Mouse (Mus musculus) right cerebral cortex, adult 18-20 months (tissue): ENCODE data around the gene Gm19345.

ENCODE experiments used
- DNase-seq: peaks from one replicate; pipeline ENCODE4 v3.0.0; 2022; ENCODE audit warnings: mixed read lengths

Gm19345 gene

GRCm38 (mm10) chr7:19829694-19830093 lies 22.1 kb upstream of the Gm19345 start:
- no peak for DNase-seq

DNA sequence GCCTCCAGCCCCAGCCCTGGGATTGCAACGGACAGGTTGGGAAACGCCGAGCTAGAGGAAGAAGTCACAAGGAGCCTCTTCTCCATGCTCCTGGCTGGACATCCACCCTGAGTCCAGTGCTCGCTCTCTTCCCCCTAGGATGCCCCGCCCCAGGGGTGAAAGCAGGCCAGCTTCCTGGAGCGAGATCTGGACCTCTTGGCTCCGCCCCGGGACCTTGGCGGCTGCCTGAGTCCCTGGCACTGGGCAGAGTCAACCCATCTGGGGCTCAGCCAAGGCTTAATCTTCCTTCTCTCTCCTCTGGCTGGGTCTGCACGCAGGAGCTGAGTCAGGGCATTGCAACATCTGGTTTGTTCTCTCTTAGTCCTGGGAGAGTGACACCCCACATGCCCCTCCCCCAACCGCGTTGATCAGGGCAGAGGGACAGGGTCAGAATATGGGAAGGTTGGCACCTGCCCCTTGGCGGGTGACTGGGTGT lies 21.1 kb upstream of the Gm19345 start:
- DNase-seq, result peak; percentile 22

GRCm38 (mm10) chr7:19831837-19832236 lies 20.0 kb upstream of the Gm19345 start:
- no peak for DNase-seq

- DNase-seq, result no peak
These were observed 17.7 kb upstream of the Gm19345 start for GRCm38 (mm10) chr7:19834055-19834454.

- DNase-seq, result no peak
These were observed 15.0 kb upstream of the Gm19345 start for GRCm38 (mm10) chr7:19836843-19837242.

- DNase-seq, result no peak
These were observed 11.4 kb upstream of the Gm19345 start for GRCm38 (mm10) chr7:19840371-19840770.

- no peak for DNase-seq
These were observed 10.9 kb upstream of the Gm19345 start for GRCm38 (mm10) chr7:19840936-19841335.

DNA sequence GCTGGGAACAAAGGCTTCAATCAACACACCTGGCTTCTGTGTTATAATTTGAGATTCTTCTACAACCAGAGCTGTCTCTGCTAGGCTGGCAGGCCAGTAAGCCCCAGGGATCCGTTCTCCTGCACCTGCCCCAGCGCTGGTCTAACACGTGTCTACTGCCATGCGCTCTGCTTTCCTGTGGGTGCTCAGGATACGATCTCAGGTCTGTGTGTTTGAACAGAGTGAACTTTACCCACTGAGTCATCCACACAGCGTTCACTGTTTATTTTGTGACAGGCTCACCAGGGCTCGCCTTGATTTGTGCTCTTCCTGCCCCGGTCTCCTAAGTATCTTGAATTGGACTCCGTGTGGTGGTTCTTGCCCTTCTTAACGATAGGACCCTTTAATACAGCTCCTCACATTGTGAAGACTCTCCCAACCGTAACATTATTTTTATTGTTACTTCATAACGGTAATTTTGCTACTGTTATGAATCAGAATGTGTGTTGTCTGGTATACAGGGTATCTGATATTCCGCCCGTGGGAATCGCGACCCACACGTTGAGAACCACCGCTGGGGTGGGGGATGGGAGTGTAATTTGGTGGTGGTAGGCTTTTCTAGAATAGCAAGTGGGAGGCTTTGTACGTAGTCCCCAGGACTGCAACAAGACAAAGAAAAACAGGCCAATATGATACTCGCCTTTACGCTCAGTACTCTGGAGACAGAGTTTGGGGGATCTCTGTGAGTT lies 10.0 kb upstream of the Gm19345 start:
- no peak for DNase-seq

DNA sequence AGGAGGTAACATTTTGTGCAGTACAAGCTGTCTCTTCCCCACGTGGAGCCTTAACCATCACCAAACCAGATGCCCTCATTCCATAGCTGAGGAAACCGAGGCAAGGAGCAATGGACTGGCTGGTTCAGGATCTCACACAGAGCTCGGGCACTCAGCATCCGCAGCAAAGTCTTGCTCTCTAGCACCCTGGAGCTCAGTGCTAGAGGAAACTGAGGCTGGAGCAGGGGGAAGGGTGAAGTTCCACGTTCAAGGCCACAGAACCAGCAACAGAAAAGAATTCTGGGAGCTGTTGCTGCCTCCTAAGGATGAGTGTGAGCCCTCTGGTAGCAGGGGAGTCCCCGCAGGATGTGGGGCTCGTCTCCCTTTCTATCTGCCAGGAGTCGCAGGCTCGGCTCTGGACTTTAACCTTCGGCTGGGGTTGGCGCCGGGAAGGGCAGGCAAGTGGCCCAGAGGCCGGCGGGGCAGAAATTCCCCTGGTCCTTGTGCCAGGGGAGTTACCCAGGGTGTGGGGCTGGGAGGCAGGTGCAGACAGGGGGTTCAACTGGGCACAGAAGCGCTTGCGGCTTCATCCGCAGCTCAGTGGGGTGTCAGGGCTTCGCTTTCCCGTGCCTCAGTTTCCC lies 8.8 kb upstream of the Gm19345 start:
- no peak for DNase-seq

DNA sequence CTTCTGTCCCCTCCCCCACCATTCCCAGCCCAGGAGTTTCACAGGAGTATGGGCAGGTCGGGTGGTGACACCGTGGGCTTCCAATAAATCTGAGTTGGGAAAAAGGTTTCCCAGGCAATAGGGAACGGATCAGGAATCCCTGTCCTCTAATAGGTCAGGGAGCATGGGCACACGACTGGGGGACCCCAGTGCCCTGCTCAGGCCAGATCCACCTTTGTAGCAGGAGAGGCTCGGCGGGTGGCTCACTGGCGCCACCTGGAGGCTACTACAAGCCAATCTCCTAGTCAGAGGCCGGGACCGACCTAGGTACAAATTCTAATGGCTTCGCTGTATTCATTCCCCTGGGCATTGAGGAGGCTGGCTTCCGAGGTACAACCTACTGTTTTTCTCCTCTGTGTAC lies 8.2 kb upstream of the Gm19345 start:
- peak; percentile 47 for DNase-seq

- DNase-seq, result no peak
These were observed 7.2 kb upstream of the Gm19345 start for GRCm38 (mm10) chr7:19844521-19845171.

- no peak for DNase-seq
These were observed 1.7 kb downstream of the Gm19345 start for GRCm38 (mm10) chr7:19853526-19853925.

DNA sequence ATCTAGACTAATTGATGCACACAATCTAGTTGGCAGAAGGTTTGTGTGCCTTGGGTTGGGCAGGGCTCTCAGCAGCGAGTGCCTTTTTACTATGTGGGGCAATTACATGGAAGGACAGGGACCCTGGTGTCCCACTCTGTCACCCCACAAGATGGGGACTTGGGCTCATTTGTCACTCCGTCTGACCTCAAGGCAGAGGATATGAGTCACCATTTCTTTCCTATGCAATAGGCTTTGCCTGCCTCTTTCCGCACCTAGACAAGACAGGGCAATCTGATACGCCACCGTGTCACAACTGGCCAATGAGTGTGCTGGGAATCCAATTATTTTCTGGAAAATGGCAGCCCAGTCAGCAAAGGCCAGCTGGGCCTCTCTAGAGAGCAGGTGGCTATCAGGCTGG lies 3.9 kb downstream of the Gm19345 start:
- DNase-seq, result no peak

GRCm38 (mm10) chr7:19856283-19856682 lies 4.5 kb downstream of the Gm19345 start:
- DNase-seq, result no peak

- no peak for DNase-seq
These were observed 7.9 kb downstream of the Gm19345 start for GRCm38 (mm10) chr7:19859740-19860139.

- no peak for DNase-seq
These were observed 9.4 kb downstream of the Gm19345 start, which contains the start of gene Ceacam16 for GRCm38 (mm10) chr7:19861199-19861598. Ceacam16 (minus strand) TSS chr7:19861299.

- DNase-seq, result no peak
These were observed 12.4 kb downstream of the Gm19345 start for GRCm38 (mm10) chr7:19864241-19864640.

DNA sequence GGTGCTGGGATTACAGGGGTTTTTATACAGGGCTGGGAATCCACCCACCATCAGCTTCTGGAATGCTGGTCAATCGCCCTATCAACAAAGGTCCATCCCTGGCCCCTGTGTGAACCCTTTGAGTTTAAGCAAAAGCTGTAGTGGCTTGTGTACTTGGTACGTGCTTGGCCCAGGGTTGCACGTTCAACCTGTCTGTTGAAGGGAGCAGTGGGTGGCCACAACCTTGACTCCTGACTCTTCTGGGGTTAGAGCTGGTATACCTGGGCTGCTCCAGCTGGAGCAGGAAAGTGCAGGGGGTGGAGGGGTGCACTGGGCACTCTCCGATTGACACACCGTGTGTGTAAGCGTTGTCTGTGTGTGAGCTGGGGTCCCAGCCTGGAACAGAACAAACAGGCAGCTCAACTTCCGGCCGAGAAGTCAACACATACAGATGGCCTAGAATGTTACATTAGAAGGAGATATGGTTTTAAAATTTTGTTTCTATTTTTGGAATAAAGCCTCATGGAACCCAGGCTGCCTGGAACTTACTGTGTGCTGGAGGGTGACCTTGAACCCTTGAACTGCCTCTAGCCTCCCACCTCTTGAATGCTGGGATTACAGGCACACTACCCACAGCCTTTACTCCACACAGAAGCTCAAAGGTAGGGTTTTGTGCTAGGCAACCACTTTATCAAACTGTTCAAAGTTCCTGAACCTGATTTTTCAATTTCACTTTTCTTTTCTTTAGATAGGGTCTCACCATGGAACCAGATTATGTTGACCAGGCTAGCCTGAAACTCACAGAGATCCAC lies 13.6 kb downstream of the Gm19345 start:
- no peak for DNase-seq

DNA sequence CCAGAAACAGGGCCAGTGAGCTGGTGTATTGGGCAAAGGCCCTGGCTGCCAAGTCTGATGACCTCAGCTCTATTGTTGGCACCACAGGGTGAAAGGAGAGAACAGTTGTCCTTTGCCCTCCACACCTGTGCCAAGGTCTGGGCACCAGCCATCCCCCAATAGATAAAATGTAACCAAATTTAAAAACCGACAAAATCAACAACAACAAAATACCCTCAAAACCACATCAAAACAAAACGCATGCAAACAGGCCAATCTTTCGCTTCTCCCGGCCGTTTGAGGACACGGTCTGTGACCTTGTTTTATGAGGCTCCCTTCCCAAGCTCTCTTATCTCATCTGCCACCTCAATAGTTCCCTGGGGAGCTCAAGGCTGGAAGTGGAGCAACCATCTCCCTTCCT lies 14.7 kb downstream of the Gm19345 start:
- no peak for DNase-seq

DNA sequence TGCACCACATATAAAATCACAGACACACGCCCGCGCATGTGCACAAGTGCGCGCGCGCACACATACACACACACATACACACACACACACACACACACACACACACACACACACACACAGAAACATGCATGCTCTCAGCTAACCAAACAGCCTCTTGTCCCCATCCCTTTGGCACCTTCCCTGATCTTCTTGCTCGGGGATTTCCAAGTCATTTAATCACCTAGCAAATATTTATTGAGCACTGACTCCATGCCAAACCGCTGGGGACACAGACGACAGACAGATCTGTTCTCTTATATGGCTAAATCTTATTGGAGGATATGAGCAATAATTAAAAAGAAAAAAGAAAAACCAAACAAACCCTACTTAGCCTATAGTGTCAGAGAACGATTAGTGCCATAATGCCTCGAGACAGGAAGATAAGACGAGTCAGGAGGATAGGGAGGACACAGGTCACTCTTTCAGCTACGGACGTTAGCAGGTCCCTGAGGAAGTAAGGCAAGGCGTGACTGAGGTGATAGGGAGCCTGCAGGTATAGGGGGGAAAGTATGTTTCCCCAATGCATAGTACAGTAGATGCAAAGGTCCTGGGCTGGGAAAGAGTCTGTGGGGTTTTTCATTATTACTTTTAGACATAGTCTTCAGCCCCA lies 16.1 kb downstream of the Gm19345 start:
- no peak for DNase-seq

- DNase-seq, result no peak
These were observed 19.4 kb downstream of the Gm19345 start for GRCm38 (mm10) chr7:19871137-19871621.

DNA sequence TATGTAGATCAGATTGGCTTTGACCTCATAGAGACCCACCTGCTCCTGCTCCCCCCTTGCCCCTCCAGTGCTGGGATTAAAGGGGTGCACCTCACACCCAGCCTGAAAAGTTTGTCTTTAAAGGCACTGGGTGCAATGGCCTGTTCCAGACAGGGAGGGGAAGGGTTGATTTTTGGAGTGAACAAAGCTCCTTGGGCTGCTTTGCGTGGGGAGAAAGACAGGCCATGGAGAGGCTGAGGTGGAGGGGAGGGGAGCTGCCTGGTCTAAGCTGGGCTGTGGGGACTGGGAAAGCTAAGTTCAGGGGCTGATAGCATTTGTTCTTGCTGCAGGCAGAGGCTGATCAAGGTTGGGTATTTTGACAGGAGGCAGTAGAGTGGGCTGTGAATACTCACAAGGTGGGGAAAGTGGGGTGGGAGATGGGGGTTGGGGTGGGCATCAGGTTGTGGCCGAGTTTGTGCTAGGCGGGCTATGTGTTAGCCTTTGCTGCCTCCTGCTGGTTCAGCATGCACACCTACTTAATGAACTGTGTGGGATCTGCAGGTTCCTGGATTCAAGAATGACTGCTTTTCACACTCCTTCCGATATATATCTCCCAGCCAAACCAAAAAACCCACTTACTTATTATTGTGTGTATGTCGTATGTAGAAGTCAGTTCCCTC lies 20.3 kb downstream of the Gm19345 start:
- DNase-seq, result no peak
